Mouse (Mus musculus) megakaryocyte, adult 5-6 weeks (primary cell): ENCODE results near the gene Neurl4. TPM values are rescaled to one million over a fixed set of nuclear protein-coding genes. Genes with fewer than 3 reads are reported as not detected.

Source experiments
- ATAC-seq: 2 replicates; pipeline ENCODE4 v1.8.0; 2016; ENCODE audit warnings: mild to moderate bottlenecking, inconsistent platforms; ENCODE audit not compliant: poor library complexity, severe bottlenecking
- total RNA-seq, 2 experiments: library from RNA; stranded (forward) in 1 of 2; stranded (reverse) in 1 of 2; fragments of 153-499, 151-499 nt in 1 of 2; fragments of 221-1000, 200-1000 nt in 1 of 2; gene quantifications; 2 replicates each; pipeline versions ENCODE4 v1.2.3 to v1.2.4; 2015 to 2017

Neurl4 gene
- total RNA-seq, 2 experiments from 2014 or later = 7.1 to 18.9 TPM

GRCm38 (mm10) chr11:69880853-69881603 lies 19.8 kb upstream of the Neurl4 start, which contains the start of gene Kctd11:
Kctd11 (minus strand) TSS chr11:69881406.
- peak; percentile 83 for ATAC-seq

GRCm38 (mm10) chr11:69881787-69882670 lies 18.8 kb upstream of the Neurl4 start:
- no peak for ATAC-seq

- ATAC-seq = no peak
Measured at GRCm38 (mm10) chr11:69883066-69883465, 17.8 kb upstream of the Neurl4 start.

- ATAC-seq = no peak
Measured at GRCm38 (mm10) chr11:69883527-69884151, 17.2 kb upstream of the Neurl4 start.

GRCm38 (mm10) chr11:69884240-69884639 lies 16.6 kb upstream of the Neurl4 start:
- no peak for ATAC-seq

GRCm38 (mm10) chr11:69884663-69885062 lies 16.2 kb upstream of the Neurl4 start:
- ATAC-seq = no peak

GRCm38 (mm10) chr11:69886907-69887635 lies 13.8 kb upstream of the Neurl4 start:
- ATAC-seq = no peak

GRCm38 (mm10) chr11:69891482-69891881 lies 9.4 kb upstream of the Neurl4 start:
- no peak for ATAC-seq

GRCm38 (mm10) chr11:69894671-69895070 lies 6.2 kb upstream of the Neurl4 start:
- ATAC-seq = peak; percentile 86

- peak; percentile 86 for ATAC-seq
Measured at GRCm38 (mm10) chr11:69895291-69895690, 5.6 kb upstream of the Neurl4 start, which contains the start of gene Acap1. Acap1 (minus strand) TSS chr11:69895539.

- ATAC-seq = no peak
Measured at GRCm38 (mm10) chr11:69899870-69900269, 1.0 kb upstream of the Neurl4 start.

GRCm38 (mm10) chr11:69901406-69901846 lies 554 bp downstream of the Neurl4 start:
- ATAC-seq = peak; percentile 80

- no peak for ATAC-seq
Measured at GRCm38 (mm10) chr11:69901993-69902392, 1.1 kb downstream of the Neurl4 start.

- ATAC-seq = no peak
Measured at GRCm38 (mm10) chr11:69902972-69903371, 2.1 kb downstream of the Neurl4 start.

- no peak for ATAC-seq
Measured at GRCm38 (mm10) chr11:69904311-69904710, 3.4 kb downstream of the Neurl4 start.

- no peak for ATAC-seq
Measured at GRCm38 (mm10) chr11:69908645-69909044, 7.8 kb downstream of the Neurl4 start.

GRCm38 (mm10) chr11:69909174-69909573 lies 8.3 kb downstream of the Neurl4 start:
- no peak for ATAC-seq

GRCm38 (mm10) chr11:69910177-69910576 lies 9.3 kb downstream of the Neurl4 start:
- no peak for ATAC-seq

GRCm38 (mm10) chr11:69910781-69911560 lies 10.1 kb downstream of the Neurl4 start:
- ATAC-seq = no peak

- no peak for ATAC-seq
Measured at GRCm38 (mm10) chr11:69911701-69912100, 10.8 kb downstream of the Neurl4 start.
